Mouse (Mus musculus): ENCODE measurements around the gene Dck.

DNA sequence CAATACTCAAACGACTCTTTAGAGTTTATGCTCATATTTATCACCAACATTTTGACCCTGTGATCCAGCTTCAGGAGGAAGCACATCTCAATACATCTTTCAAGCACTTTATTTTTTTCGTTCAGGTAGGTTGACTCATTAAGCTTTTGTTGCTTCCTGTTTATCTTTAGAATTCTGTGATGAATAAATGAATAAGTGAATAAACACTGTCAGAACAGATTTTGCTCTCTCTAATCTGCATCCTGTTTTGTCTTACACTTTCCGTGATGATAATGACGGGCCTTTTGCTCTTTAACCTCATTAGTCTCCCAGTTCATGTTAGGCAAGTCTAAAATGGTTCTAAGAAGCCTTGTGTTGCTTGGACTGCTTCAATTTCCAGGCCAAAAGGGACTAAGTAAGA lies 11.6 kb upstream of the Dck start:
- TF ChIP-seq CTCF (IDR thresholded peaks at IDR 0.05; ENCODE audit: borderline replicate concordance, extremely low read depth, insufficient read depth, insufficient read length) (no peak), POLR2A (IDR thresholded peaks at IDR 0.05; ENCODE audit: borderline replicate concordance, extremely low read depth, insufficient read depth, insufficient read length, poor library complexity, severe bottlenecking) (no peak)

Data from brain, embryonic 14.5 days (tissue).